Mouse (Mus musculus) liver, embryonic 14.5 days (tissue): ENCODE measurements around the gene Lsr.

ENCODE experiments used
- CTCF ChIP-seq: IDR thresholded peaks from 2 replicates; pipeline ENCODE4 v1.5.1; 2016; ENCODE audit warnings: antibody characterized with exemption, low read depth, control low read depth
- EP300 ChIP-seq: IDR thresholded peaks from 2 replicates; pipeline ENCODE4 v1.6.1; 2016; ENCODE audit warnings: antibody characterized with exemption, low read depth

DNA sequence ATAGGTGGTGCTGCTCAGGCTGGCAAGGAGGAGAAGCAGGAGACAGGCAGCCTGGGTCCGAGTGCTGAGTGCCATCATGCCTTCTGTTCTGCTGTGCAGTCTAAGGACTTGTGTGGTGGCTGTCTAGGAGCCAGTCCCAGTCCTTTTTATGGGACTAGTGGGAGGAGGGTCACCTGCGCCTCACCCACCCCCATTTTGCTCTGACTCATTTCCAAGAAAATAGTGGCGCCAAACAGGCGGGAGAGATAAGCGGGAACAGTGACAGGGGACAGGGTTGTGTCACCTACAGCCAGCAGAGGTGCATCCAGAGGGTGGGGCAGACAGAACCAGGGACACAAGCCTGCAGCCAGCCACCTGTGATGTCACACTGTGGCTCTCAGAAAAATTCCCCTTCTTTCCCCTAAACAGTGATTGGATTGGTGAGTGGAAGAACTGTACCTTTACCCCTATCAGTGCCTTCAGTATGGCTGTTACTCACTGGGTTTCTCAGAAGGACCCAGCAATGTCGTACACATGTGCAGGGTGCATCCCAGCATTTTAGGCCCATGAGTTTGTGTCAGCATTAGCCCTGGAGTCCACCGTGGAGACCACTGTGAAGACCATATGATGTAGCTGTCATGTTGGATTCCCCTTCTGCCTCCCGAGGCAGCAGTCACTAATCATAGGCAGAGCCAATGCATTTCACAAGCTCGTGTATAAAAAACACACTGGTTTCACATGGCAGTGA lies 29.2 kb downstream of the Lsr start, which contains the start of gene Hamp:
- TF ChIP-seq EP300, result no peak
- TF ChIP-seq CTCF, result no peak
